Mouse (Mus musculus): ENCODE results near the gene Tmem170. TPM values are rescaled to one million over a fixed set of nuclear protein-coding genes. Genes with fewer than 3 reads are reported as not detected.
A peak's percentile ranks its signal among the peaks of the same experiment; 100 is the strongest.

The Tmem170 gene
- total RNA-seq (2014; fragmentation: Nextera tagmentation) (0.62 and 2.0 TPM in 2 replicates), total RNA-seq (2017) (0.05 and 0.73 TPM in 2 replicates)

- ATAC-seq (replicated peaks; ENCODE audit: poor library complexity, severe bottlenecking) = peak; percentile 97
Measured at GRCm38 (mm10) chr8:111876355-111876948, at the start of gene Tmem170. Gene Tmem170, minus strand, starts transcription at chr8:111876750.

GRCm38 (mm10) chr8:111924976-111925375, 48.4 kb upstream of the Tmem170 start:
- no peak for ATAC-seq (replicated peaks; ENCODE audit: poor library complexity, severe bottlenecking)

GRCm38 (mm10) chr8:111923383-111923804, 46.8 kb upstream of the Tmem170 start:
- peak; percentile 95 for ATAC-seq (replicated peaks; ENCODE audit: poor library complexity, severe bottlenecking)

GRCm38 (mm10) chr8:111920971-111921370, 44.4 kb upstream of the Tmem170 start:
- no peak for ATAC-seq (replicated peaks; ENCODE audit: poor library complexity, severe bottlenecking)

- ATAC-seq (replicated peaks; ENCODE audit: poor library complexity, severe bottlenecking) = no peak
Measured at GRCm38 (mm10) chr8:111919663-111920062, 43.1 kb upstream of the Tmem170 start.

- peak; percentile 37; the same call in 1 of the 2 replicates for ATAC-seq (replicated peaks; ENCODE audit: poor library complexity, severe bottlenecking)
Measured at GRCm38 (mm10) chr8:111912860-111913432, 36.4 kb upstream of the Tmem170 start.

- ATAC-seq (replicated peaks; ENCODE audit: poor library complexity, severe bottlenecking) = no peak
Measured at GRCm38 (mm10) chr8:111911572-111911971, 35.0 kb upstream of the Tmem170 start.

- ATAC-seq (replicated peaks; ENCODE audit: poor library complexity, severe bottlenecking) = no peak
Measured at GRCm38 (mm10) chr8:111909621-111910450, 33.3 kb upstream of the Tmem170 start, which contains the start of gene Chst5. Gene Chst5, minus strand, starts transcription at chr8:111910447.

GRCm38 (mm10) chr8:111905500-111906121, 29.1 kb upstream of the Tmem170 start:
- no peak for ATAC-seq (replicated peaks; ENCODE audit: poor library complexity, severe bottlenecking)

- ATAC-seq (replicated peaks; ENCODE audit: poor library complexity, severe bottlenecking) = no peak
Measured at GRCm38 (mm10) chr8:111902080-111902479, 25.5 kb upstream of the Tmem170 start.

- no peak for ATAC-seq (replicated peaks; ENCODE audit: poor library complexity, severe bottlenecking)
Measured at GRCm38 (mm10) chr8:111898586-111898985, 22.0 kb upstream of the Tmem170 start.

- peak; percentile 43; the same call in 1 of the 2 replicates for ATAC-seq (replicated peaks; ENCODE audit: poor library complexity, severe bottlenecking)
Measured at GRCm38 (mm10) chr8:111894955-111895354, 18.4 kb upstream of the Tmem170 start.

- ATAC-seq (replicated peaks; ENCODE audit: poor library complexity, severe bottlenecking) = no peak
Measured at GRCm38 (mm10) chr8:111892615-111893014, 16.1 kb upstream of the Tmem170 start.

GRCm38 (mm10) chr8:111891983-111892382, 15.4 kb upstream of the Tmem170 start:
- no peak for ATAC-seq (replicated peaks; ENCODE audit: poor library complexity, severe bottlenecking)

- ATAC-seq (replicated peaks; ENCODE audit: poor library complexity, severe bottlenecking) = no peak
Measured at GRCm38 (mm10) chr8:111890911-111891303, 14.4 kb upstream of the Tmem170 start.

GRCm38 (mm10) chr8:111889931-111890910, 13.7 kb upstream of the Tmem170 start:
- ATAC-seq (replicated peaks; ENCODE audit: poor library complexity, severe bottlenecking) = peak; percentile 78

GRCm38 (mm10) chr8:111888091-111888650, 11.6 kb upstream of the Tmem170 start:
- ATAC-seq (replicated peaks; ENCODE audit: poor library complexity, severe bottlenecking) = no peak

GRCm38 (mm10) chr8:111887479-111887878, 10.9 kb upstream of the Tmem170 start:
- no peak for ATAC-seq (replicated peaks; ENCODE audit: poor library complexity, severe bottlenecking)

GRCm38 (mm10) chr8:111883615-111884014, 7.1 kb upstream of the Tmem170 start:
- ATAC-seq (replicated peaks; ENCODE audit: poor library complexity, severe bottlenecking) = no peak
